Mouse (Mus musculus): ENCODE measurements around the gene Josd1.

GRCm38 (mm10) chr15:79688268-79688956 lies 693 bp upstream of the Josd1 start:
- TF ChIP-seq CTCF (IDR thresholded peaks at IDR 0.05; ENCODE audit: low read depth, low read length), result no peak
- no peak for TF ChIP-seq GATA1 (IDR thresholded peaks at IDR 0.05; ENCODE audit: borderline replicate concordance, low read length)

Data from G1E (cell line).